Mouse (Mus musculus): ENCODE results near the gene Dgcr8. TPM values are rescaled to one million over a fixed set of nuclear protein-coding genes. Genes with fewer than 3 reads are reported as not detected.

Gene Dgcr8
- polyA plus RNA-seq, 1 experiment from 2014 or later: 41.4 TPM

GRCm38 (mm10) chr16:18247521-18248399 lies 41.3 kb downstream of the Dgcr8 start:
- peak overlapping the region; percentile 89 for H3K4me3 ChIP-seq (ENCODE audit: low read length)
- peak overlapping the region; percentile 92 for H3K27ac ChIP-seq (ENCODE audit: low read depth, low read length)
- H3K27me3 ChIP-seq (ENCODE audit: control insufficient read depth, insufficient read depth, low read length): no peaks in the 10 kb centered on the region
- no peaks in the 10 kb centered on the region for H3K9me3 ChIP-seq (ENCODE audit: control insufficient read depth, low read length)
- peak overlapping the region; percentile 56 for H3K4me2 ChIP-seq (replicated peaks; ENCODE audit: low read depth, low read length)
- H3K36me3 ChIP-seq (ENCODE audit: control insufficient read depth, insufficient read depth, low read length): peaks cover 66% of the 10 kb centered on the region
- peaks cover 27% of the 10 kb centered on the region for H3K4me1 ChIP-seq (ENCODE audit: control insufficient read depth, insufficient read depth, low read length)
- ATAC-seq (ENCODE audit: low FRiP score, low TSS enrichment): no peak
- WGBS: under 1% methylated on average over 33 of the region's 33 CpGs
- H3K9ac ChIP-seq (ENCODE audit: low read depth, low read length): peak overlapping the region; percentile 91

- ATAC-seq (ENCODE audit: low FRiP score, low TSS enrichment): no peak
These were observed 47.5 kb downstream of the Dgcr8 start for GRCm38 (mm10) chr16:18241581-18241980.

GRCm38 (mm10) chr16:18236676-18237501 lies 52.2 kb downstream of the Dgcr8 start:
- 70% methylated on average over 7 of the region's 7 CpGs for WGBS
- ATAC-seq (ENCODE audit: low FRiP score, low TSS enrichment): no peak
- H3K4me1 ChIP-seq (ENCODE audit: control insufficient read depth, insufficient read depth, low read length): peaks cover 15% of the 10 kb centered on the region; the same call in 1 of the 2 replicates
- no peak overlapping the region for H3K4me3 ChIP-seq (ENCODE audit: low read length)
- no peak overlapping the region for H3K9ac ChIP-seq (ENCODE audit: low read depth, low read length)
- no peaks in the 10 kb centered on the region for H3K27me3 ChIP-seq (ENCODE audit: control insufficient read depth, insufficient read depth, low read length)
- peaks cover 41% of the 10 kb centered on the region for H3K36me3 ChIP-seq (ENCODE audit: control insufficient read depth, insufficient read depth, low read length)
- no peak overlapping the region for H3K4me2 ChIP-seq (replicated peaks; ENCODE audit: low read depth, low read length)
- no peak overlapping the region for H3K27ac ChIP-seq (ENCODE audit: low read depth, low read length)
- no peaks in the 10 kb centered on the region for H3K9me3 ChIP-seq (ENCODE audit: control insufficient read depth, low read length)

More at GRCm38 (mm10) chr16:18241581-18241980, 47.5 kb downstream of the Dgcr8 start:
- Histone ChIP-seq H3K27ac (ENCODE audit: low read depth, low read length) (no peak overlapping the region), H3K4me3 (ENCODE audit: low read length) (no peak overlapping the region), H3K4me2 (replicated peaks; ENCODE audit: low read depth, low read length) (no peak overlapping the region), H3K36me3 (ENCODE audit: control insufficient read depth, insufficient read depth, low read length) (peaks cover 87% of the 10 kb centered on the region), H3K4me1 (ENCODE audit: control insufficient read depth, insufficient read depth, low read length) (peaks cover 3% of the 10 kb centered on the region), H3K9ac (ENCODE audit: low read depth, low read length) (no peak overlapping the region), H3K9me3 (ENCODE audit: control insufficient read depth, low read length) (no peaks in the 10 kb centered on the region), H3K27me3 (ENCODE audit: control insufficient read depth, insufficient read depth, low read length) (no peaks in the 10 kb centered on the region)
- WGBS: 92% methylated on average over 10 of the region's 10 CpGs

GRCm38 (mm10) chr16:18235389-18236065 lies 53.5 kb downstream of the Dgcr8 start:
- peak; percentile 79 for ATAC-seq (ENCODE audit: low FRiP score, low TSS enrichment)
- H3K4me3 ChIP-seq (ENCODE audit: low read length): peak overlapping the region; percentile 91
- peak overlapping the region; percentile 85 for H3K4me2 ChIP-seq (replicated peaks; ENCODE audit: low read depth, low read length)
- peak overlapping the region; percentile 88 for H3K9ac ChIP-seq (ENCODE audit: low read depth, low read length)
- no peaks in the 10 kb centered on the region for H3K9me3 ChIP-seq (ENCODE audit: control insufficient read depth, low read length)
- 3% methylated on average over 19 of the region's 19 CpGs for WGBS
- H3K27me3 ChIP-seq (ENCODE audit: control insufficient read depth, insufficient read depth, low read length): no peaks in the 10 kb centered on the region
- peaks cover 18% of the 10 kb centered on the region; the same call in 1 of the 2 replicates for H3K4me1 ChIP-seq (ENCODE audit: control insufficient read depth, insufficient read depth, low read length)
- H3K36me3 ChIP-seq (ENCODE audit: control insufficient read depth, insufficient read depth, low read length): peaks cover 27% of the 10 kb centered on the region
- peak overlapping the region; percentile 88 for H3K27ac ChIP-seq (ENCODE audit: low read depth, low read length)

GRCm38 (mm10) chr16:18234671-18235388 lies 54.2 kb downstream of the Dgcr8 start, which contains the start of gene Zdhhc8:
Gene Zdhhc8, minus strand, starts transcription at chr16:18235136.
- Histone ChIP-seq H3K4me1 (ENCODE audit: control insufficient read depth, insufficient read depth, low read length) (peaks cover 24% of the 10 kb centered on the region; the same call in 1 of the 2 replicates), H3K27me3 (ENCODE audit: control insufficient read depth, insufficient read depth, low read length) (no peaks in the 10 kb centered on the region), H3K4me2 (replicated peaks; ENCODE audit: low read depth, low read length) (peak within 1 kb of the TSS; percentile 85), H3K9me3 (ENCODE audit: control insufficient read depth, low read length) (no peaks in the 10 kb centered on the region), H3K4me3 (ENCODE audit: low read length) (peak within 1 kb of the TSS; percentile 91), H3K27ac (ENCODE audit: low read depth, low read length) (peak within 1 kb of the TSS; percentile 88), H3K36me3 (ENCODE audit: control insufficient read depth, insufficient read depth, low read length) (peaks cover 20% of the 10 kb centered on the region), H3K9ac (ENCODE audit: low read depth, low read length) (peak within 1 kb of the TSS; percentile 88)
- under 1% methylated on average over 54 of the region's 79 CpGs for WGBS
- peak; percentile 81 for ATAC-seq (ENCODE audit: low FRiP score, low TSS enrichment)

- H3K9ac ChIP-seq (ENCODE audit: low read depth, low read length): peak overlapping the region; percentile 88
- 17% methylated on average over 13 of the region's 13 CpGs for WGBS
- ATAC-seq (ENCODE audit: low FRiP score, low TSS enrichment): no peak; the same call in 1 of the 2 replicates
- H3K4me3 ChIP-seq (ENCODE audit: low read length): peak overlapping the region; percentile 91
- peaks cover 14% of the 10 kb centered on the region for H3K36me3 ChIP-seq (ENCODE audit: control insufficient read depth, insufficient read depth, low read length)
- H3K4me2 ChIP-seq (replicated peaks; ENCODE audit: low read depth, low read length): peak overlapping the region; percentile 85
- no peaks in the 10 kb centered on the region for H3K9me3 ChIP-seq (ENCODE audit: control insufficient read depth, low read length)
- peak overlapping the region; percentile 59; the same call in 1 of the 2 replicates for H3K27ac ChIP-seq (ENCODE audit: low read depth, low read length)
- peaks cover 26% of the 10 kb centered on the region; the same call in 1 of the 2 replicates for H3K4me1 ChIP-seq (ENCODE audit: control insufficient read depth, insufficient read depth, low read length)
- no peaks in the 10 kb centered on the region for H3K27me3 ChIP-seq (ENCODE audit: control insufficient read depth, insufficient read depth, low read length)
These were observed 55.0 kb downstream of the Dgcr8 start for GRCm38 (mm10) chr16:18233919-18234670.

GRCm38 (mm10) chr16:18233451-18233850 lies 55.6 kb downstream of the Dgcr8 start:
- peak overlapping the region; percentile 88; the same call in 1 of the 2 replicates for H3K9ac ChIP-seq (ENCODE audit: low read depth, low read length)
- H3K4me2 ChIP-seq (replicated peaks; ENCODE audit: low read depth, low read length): 0 out of 2 replicates have a peak overlapping the region, but pooled peaks have one; percentile 2
- no peaks in the 10 kb centered on the region for H3K27me3 ChIP-seq (ENCODE audit: control insufficient read depth, insufficient read depth, low read length)
- H3K36me3 ChIP-seq (ENCODE audit: control insufficient read depth, insufficient read depth, low read length): peaks cover 9% of the 10 kb centered on the region
- no peak overlapping the region for H3K27ac ChIP-seq (ENCODE audit: low read depth, low read length)
- H3K4me1 ChIP-seq (ENCODE audit: control insufficient read depth, insufficient read depth, low read length): peaks cover 26% of the 10 kb centered on the region; the same call in 1 of the 2 replicates
- ATAC-seq (ENCODE audit: low FRiP score, low TSS enrichment): no peak
- H3K9me3 ChIP-seq (ENCODE audit: control insufficient read depth, low read length): no peaks in the 10 kb centered on the region
- H3K4me3 ChIP-seq (ENCODE audit: low read length): peak overlapping the region; percentile 91; the same call in 1 of the 2 replicates
- WGBS: 41% methylated on average over 1 of the region's 1 CpGs

All from kidney, embryonic 14.5 days (tissue).